Mouse (Mus musculus) MEL (cell line): Measurements from ENCODE around the gene Cyp4a10.
"Not testable (repeated sequence)": the region's sequence is repeated elsewhere in the genome, so short reads cannot be mapped to it uniquely, and the experiment has no call there.

Source experiments
- BHLHE40 ChIP-seq: IDR thresholded peaks from 2 replicates; pipeline ENCODE4 v1.6.1; 2012; ENCODE audit warnings: low read depth, mild to moderate bottlenecking, inconsistent platforms, low read length, improper control_type of control experiment, borderline replicate concordance
- CTCF ChIP-seq, 3 experiments: IDR thresholded peaks in 2 of 3; conservative IDR thresholded peaks in 1 of 3; 2 replicates each; pipeline ENCODE4 v1.5.1; 2011 to 2012; ENCODE audit warnings: low read length in 3 of 3, low read depth in 2 of 3, mild to moderate bottlenecking in 2 of 3, improper control_type of control experiment in 1 of 3, inconsistent platforms in 1 of 3, mixed read lengths in 1 of 3, moderate library complexity in 1 of 3; ENCODE audit not compliant: control insufficient read depth in 1 of 3, insufficient read depth in 1 of 3, poor library complexity in 1 of 3, severe bottlenecking in 1 of 3
- KAT2A ChIP-seq: conservative IDR thresholded peaks from 2 replicates; pipeline ENCODE4 v1.6.1; 2012; ENCODE audit warnings: low read depth, low read length, improper control_type of control experiment, inconsistent platforms
- MAX ChIP-seq: IDR thresholded peaks from 2 replicates; pipeline ENCODE4 v1.6.1; 2011; ENCODE audit warnings: low read length, improper control_type of control experiment
- POLR2A ChIP-seq, 2 experiments: IDR thresholded peaks; 2 replicates each; pipeline ENCODE4 v1.6.1; 2011 to 2012; ENCODE audit warnings: low read length in 2 of 2, mild to moderate bottlenecking in 2 of 2, control low read depth in 1 of 2, improper control_type of control experiment in 1 of 2, low read depth in 1 of 2, moderate library complexity in 1 of 2; ENCODE audit not compliant: control insufficient read depth in 1 of 2, insufficient read depth in 1 of 2, poor library complexity in 1 of 2
- POLR2AphosphoS5 ChIP-seq: IDR thresholded peaks from 2 replicates; pipeline ENCODE4 v1.6.1; 2012; ENCODE audit warnings: low read depth, borderline replicate concordance, mild to moderate bottlenecking, inconsistent platforms, low read length, moderate library complexity, mixed read lengths
- RCOR1 ChIP-seq: IDR thresholded peaks from 2 replicates; pipeline ENCODE4 v1.6.1; 2012; ENCODE audit warnings: low read depth, mild to moderate bottlenecking, inconsistent platforms, low read length, improper control_type of control experiment
- USF1 ChIP-seq: IDR thresholded peaks from 2 replicates; pipeline ENCODE4 v1.6.1; 2014; ENCODE audit warnings: low read depth, mild to moderate bottlenecking, inconsistent platforms, low read length, improper control_type of control experiment, moderate library complexity
- ZKSCAN1 ChIP-seq: IDR thresholded peaks from 2 replicates; pipeline ENCODE4 v1.6.1; 2012; ENCODE audit warnings: low read depth, mild to moderate bottlenecking, inconsistent platforms, low read length, improper control_type of control experiment, moderate library complexity

DNA sequence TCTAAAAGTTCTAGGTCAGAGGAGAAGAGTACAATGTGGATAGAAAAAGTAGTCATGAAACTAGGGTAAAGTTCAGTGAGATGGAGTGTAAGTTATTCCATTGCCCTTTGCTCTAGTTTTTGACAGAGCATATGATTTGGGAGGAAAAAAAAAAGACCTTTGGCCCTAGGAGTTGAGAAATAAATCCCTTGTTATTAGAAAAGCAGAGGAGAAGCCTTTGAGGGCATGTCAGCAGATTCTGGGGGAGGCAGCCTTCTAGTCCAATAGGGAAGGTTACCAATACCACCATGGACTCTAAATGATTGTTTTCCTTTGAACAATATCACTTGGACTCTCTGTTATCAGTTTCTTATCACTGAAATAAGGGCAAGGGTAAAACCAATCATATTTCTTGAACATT is 4.1 kb upstream of the Cyp4a10 start:
- TF ChIP-seq POLR2A (IDR thresholded peaks at IDR 0.05; ENCODE audit: control insufficient read depth in 1 of 2, insufficient read depth in 1 of 2, low read depth in 1 of 2, low read length in 2 of 2, poor library complexity in 1 of 2); CTCF (IDR thresholded peaks at IDR 0.05 in 2 of 3, conservative IDR thresholded peaks at IDR 0.05 in 1 of 3; ENCODE audit: control insufficient read depth in 1 of 3, insufficient read depth in 1 of 3, low read depth in 2 of 3, low read length in 3 of 3, poor library complexity in 1 of 3, severe bottlenecking in 1 of 3); KAT2A; MAX; RCOR1; BHLHE40; ZKSCAN1; POLR2AphosphoS5; USF1: not testable (repeated sequence)
